ENCODE assay signal across 22 mouse cellular contexts in the genomic region with DNA sequence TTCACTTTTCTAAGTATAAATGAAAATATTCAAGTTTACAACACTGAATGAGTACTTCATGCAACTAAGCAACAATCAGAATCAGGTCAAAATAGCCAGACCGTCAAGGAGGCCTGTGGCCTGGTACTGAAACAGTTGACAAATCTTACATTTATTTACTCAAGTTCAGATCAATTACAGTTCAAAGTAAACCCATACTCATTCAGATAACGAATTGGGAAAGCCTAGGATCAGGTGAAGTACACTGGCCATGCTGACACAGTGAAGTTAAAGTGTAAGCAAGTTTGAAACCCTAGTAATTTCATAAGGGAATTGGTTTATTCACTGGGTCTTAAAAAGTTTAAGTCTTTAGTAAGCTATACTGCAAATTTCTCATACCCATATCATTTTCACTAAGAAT. TPM values are rescaled to one million over a fixed set of nuclear protein-coding genes. Genes with fewer than 3 reads are reported as not detected.
DNase-seq lines count a peak whose midpoint lies in the region; ATAC-seq lines count a peak whose summit lies in the region.
"Had no signal": no experiment of that assay in that cellular context is flagged by ENCODE, and none has a peak within 500 bp of the region (broad histone marks: within the 10 kb centered on the region; RNA-seq: fewer than 3 reads in every experiment).

No protein-coding gene starts in this region.

- H3K9ac ChIP-seq in liver, embryonic 12.5 days: no peak overlapping the region
- no peak overlapping the region for H3K9ac ChIP-seq in liver, embryonic 16.5 days (ENCODE audit: low read depth, low read length)
- H3K9ac ChIP-seq: embryonic facial prominence, embryonic 13.5 days; embryonic facial prominence, embryonic 15.5 days; forebrain, embryonic 12.5 days had no signal

- 59% methylated on average over 2 of the region's 2 CpGs for WGBS in liver, embryonic 12.5 days (ENCODE audit: insufficient replicate concordance)
- 57% methylated on average over 2 of the region's 2 CpGs for WGBS in liver, embryonic 16.5 days (ENCODE audit: insufficient replicate concordance)

- no peaks in the 10 kb centered on the region for H3K4me1 ChIP-seq in liver, embryonic 12.5 days
- no peaks in the 10 kb centered on the region for H3K4me1 ChIP-seq in liver, embryonic 16.5 days (ENCODE audit: control insufficient read depth, low read depth, low read length)
- H3K4me1 ChIP-seq: embryonic facial prominence, embryonic 13.5 days; embryonic facial prominence, embryonic 15.5 days; forebrain, embryonic 10.5 days; forebrain, embryonic 12.5 days had no signal

- no peaks in the 10 kb centered on the region for H3K27me3 ChIP-seq in liver, embryonic 12.5 days (replicated peaks)
- H3K27me3 ChIP-seq in liver, embryonic 16.5 days (ENCODE audit: control insufficient read depth, insufficient read depth, low read depth, low read length): no peaks in the 10 kb centered on the region
- H3K27me3 ChIP-seq: embryonic facial prominence, embryonic 13.5 days; embryonic facial prominence, embryonic 15.5 days; forebrain, embryonic 12.5 days had no signal

- no peak overlapping the region for H3K27ac ChIP-seq in liver, embryonic 12.5 days
- no peak overlapping the region for H3K27ac ChIP-seq in liver, embryonic 16.5 days (ENCODE audit: low read length)
- H3K27ac ChIP-seq: embryonic facial prominence, embryonic 13.5 days; embryonic facial prominence, embryonic 15.5 days; forebrain, embryonic 10.5 days; forebrain, embryonic 12.5 days had no signal

- peak; percentile 40; the same call in 1 of the 2 replicates for ATAC-seq in liver, embryonic 12.5 days
- ATAC-seq in liver, embryonic 16.5 days (ENCODE audit: low read depth): peak; percentile 72; the same call in 1 of the 2 replicates
- no peak for ATAC-seq in inflammation-experienced regulatory T-cells, adult 6 months
- ATAC-seq: forebrain, embryonic 14.5 days; forebrain, embryonic 16.5 days had no signal

- DNase-seq in liver: no peak
- DNase-seq in lung, postnatal 14 days: no peak
- DNase-seq: adrenal gland, adult 2 months; adrenal gland, postnatal 10 days; adrenal gland, postnatal 25 days; cerebellum, adult 11 months; cerebellum, adult 18-20 months; cerebellum, adult 8-10 months; cerebellum, adult 9-11 months; cerebellum, postnatal 14 days; cerebellum, postnatal 36 days; embryo, embryonic 11 days had no signal

- no peak overlapping the region for H3K4me2 ChIP-seq in liver, embryonic 12.5 days
- no peak overlapping the region for H3K4me2 ChIP-seq in liver, embryonic 16.5 days (ENCODE audit: low read depth, low read length)
- H3K4me2 ChIP-seq: embryonic facial prominence, embryonic 13.5 days; embryonic facial prominence, embryonic 15.5 days; forebrain, embryonic 12.5 days had no signal

- H3K36me3 ChIP-seq in liver, embryonic 12.5 days: peaks cover 51% of the 10 kb centered on the region
- H3K36me3 ChIP-seq in liver, embryonic 16.5 days (ENCODE audit: control insufficient read depth, insufficient read depth): peaks cover 3% of the 10 kb centered on the region; the same call in 1 of the 2 replicates

- H3K9me3 ChIP-seq in liver, embryonic 12.5 days (replicated peaks): no peaks in the 10 kb centered on the region
- H3K9me3 ChIP-seq in liver, embryonic 16.5 days (replicated peaks; ENCODE audit: control insufficient read depth, low read length): no peaks in the 10 kb centered on the region
- H3K9me3 ChIP-seq: embryonic facial prominence, embryonic 13.5 days; embryonic facial prominence, embryonic 15.5 days; forebrain, embryonic 10.5 days; forebrain, embryonic 12.5 days had no signal

- no peak overlapping the region for H3K4me3 ChIP-seq in liver, embryonic 12.5 days
- no peak overlapping the region for H3K4me3 ChIP-seq in liver, embryonic 16.5 days (ENCODE audit: low read depth, low read length)
- H3K4me3 ChIP-seq: embryonic facial prominence, embryonic 13.5 days; embryonic facial prominence, embryonic 15.5 days; erythroblast, embryonic 14.5 days; forebrain, embryonic 10.5 days; forebrain, embryonic 12.5 days had no signal

RNA-seq across cellular contexts. Expression of a gene that starts 20.1 kb away (rescaled TPM):
- 68.3 and 68.6 TPM in 2 replicates for polyA plus RNA-seq in liver, embryonic 12.5 days (2016; fragmentation: Nextera tagmentation; extraction: Ambion mirVana)
- polyA plus RNA-seq in liver, embryonic 16.5 days (2015; fragmentation: Nextera tagmentation; extraction: Ambion mirVana): 81.2 and 83.0 TPM in 2 replicates
- polyA plus RNA-seq in inflammation-experienced regulatory T-cells, adult 6 months (2017; shearing (Covaris generic)): 10 to 100 TPM; 39.6 to 46.1 (median 42.5) TPM
